8 mouse cellular contexts compared by ENCODE assay signal in the genomic region with DNA sequence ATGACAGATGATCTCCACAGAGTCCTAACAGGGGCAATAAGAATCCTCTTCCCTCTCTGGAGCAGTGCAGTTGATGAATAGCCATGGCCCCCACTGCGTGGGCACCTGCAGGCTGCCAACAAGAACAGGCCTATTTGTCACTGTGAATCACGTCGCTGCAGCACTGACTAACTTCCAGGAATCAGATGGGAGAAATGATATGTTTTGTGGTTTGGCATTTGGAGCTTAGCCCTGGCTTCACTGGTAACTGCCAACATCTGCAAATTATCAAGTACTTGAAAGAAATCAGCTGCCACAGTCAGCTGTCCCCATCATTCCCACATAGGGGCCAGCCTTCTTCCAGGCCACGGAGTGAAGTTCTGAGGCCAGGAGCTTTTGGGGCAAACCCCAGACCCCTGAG.
DNase-seq lines count a peak whose midpoint lies in the region; ATAC-seq lines count a peak whose summit lies in the region.

No protein-coding gene starts in this region.

- no peak overlapping the region for H3K9ac ChIP-seq in kidney, embryonic 16.5 days (replicated peaks; ENCODE audit: low read length)
- H3K9ac ChIP-seq in forebrain, embryonic 12.5 days = no peak overlapping the region

- H3K4me3 ChIP-seq in kidney, embryonic 16.5 days (ENCODE audit: low read length) = no peak overlapping the region
- no peak overlapping the region for H3K4me3 ChIP-seq in forebrain, embryonic 12.5 days (replicated peaks)

- 0 out of 2 replicates have a peak, but pooled peaks cover 2% of the 10 kb centered on the region for H3K36me3 ChIP-seq in kidney, embryonic 16.5 days (ENCODE audit: insufficient read depth, low read length)
- H3K36me3 ChIP-seq in forebrain, embryonic 12.5 days (replicated peaks) = no peaks in the 10 kb centered on the region

- no peaks in the 10 kb centered on the region for H3K9me3 ChIP-seq in kidney, embryonic 16.5 days (ENCODE audit: low read length)
- no peaks in the 10 kb centered on the region for H3K9me3 ChIP-seq in forebrain, embryonic 12.5 days

- DNase-seq in kidney, adult 8-10 months = no peak
- DNase-seq in NIH3T3 (ENCODE audit: low read depth) = peak; percentile 90
- peak; percentile 35 for DNase-seq in cerebellum, adult 9-11 months
- peak; percentile 20 to 44 for DNase-seq in layer of hippocampus, postnatal 36 days
- no peak for DNase-seq in thymus, postnatal 10 days (ENCODE audit: low spot score in 2 of 2)
- no peak for DNase-seq in T-cell, adult 2 months (ENCODE audit: low spot score)

- peaks cover 22% of the 10 kb centered on the region for H3K4me1 ChIP-seq in kidney, embryonic 16.5 days (ENCODE audit: insufficient read depth, low read length)
- peaks cover 6% of the 10 kb centered on the region; the same call in 1 of the 2 replicates for H3K4me1 ChIP-seq in forebrain, embryonic 12.5 days

- peak; percentile 12; the same call in 1 of the 2 replicates for ATAC-seq in kidney, embryonic 16.5 days (ENCODE audit: low FRiP score, low TSS enrichment)
- no peak for ATAC-seq in forebrain, embryonic 12.5 days (ENCODE audit: low FRiP score)

- H3K27me3 ChIP-seq in kidney, embryonic 16.5 days (ENCODE audit: insufficient read depth, low read length) = no peaks in the 10 kb centered on the region
- no peaks in the 10 kb centered on the region for H3K27me3 ChIP-seq in forebrain, embryonic 12.5 days

- no peak overlapping the region for H3K27ac ChIP-seq in kidney, embryonic 16.5 days (ENCODE audit: low read length)
- no peak overlapping the region for H3K27ac ChIP-seq in forebrain, embryonic 12.5 days

- 35% methylated on average over 4 of the region's 4 CpGs for WGBS in kidney, embryonic 16.5 days
- WGBS in forebrain, embryonic 12.5 days = 71% methylated on average over 4 of the region's 4 CpGs

- H3K4me2 ChIP-seq in kidney, embryonic 16.5 days (replicated peaks; ENCODE audit: low read depth, low read length) = no peak overlapping the region
- H3K4me2 ChIP-seq in forebrain, embryonic 12.5 days = no peak overlapping the region

Comparison
In these comparisons a context has a peak if more than half of its experiments do, and no peak if none do; other contexts are left out.
1. DNase-seq: peak in NIH3T3 (single experiment), cerebellum, adult 9-11 months (single experiment) and layer of hippocampus, postnatal 36 days (2 of 2); none in kidney, adult 8-10 months (0 of 2), thymus, postnatal 10 days (0 of 2) and T-cell, adult 2 months (single experiment).